Mouse (Mus musculus): Measurements from ENCODE around the gene Fam53b. TPM values are rescaled to one million over a fixed set of nuclear protein-coding genes. Genes with fewer than 3 reads are reported as not detected.

The Fam53b gene
- polyA plus RNA-seq, 1 experiment from 2014 or later: 25.0 TPM

DNA sequence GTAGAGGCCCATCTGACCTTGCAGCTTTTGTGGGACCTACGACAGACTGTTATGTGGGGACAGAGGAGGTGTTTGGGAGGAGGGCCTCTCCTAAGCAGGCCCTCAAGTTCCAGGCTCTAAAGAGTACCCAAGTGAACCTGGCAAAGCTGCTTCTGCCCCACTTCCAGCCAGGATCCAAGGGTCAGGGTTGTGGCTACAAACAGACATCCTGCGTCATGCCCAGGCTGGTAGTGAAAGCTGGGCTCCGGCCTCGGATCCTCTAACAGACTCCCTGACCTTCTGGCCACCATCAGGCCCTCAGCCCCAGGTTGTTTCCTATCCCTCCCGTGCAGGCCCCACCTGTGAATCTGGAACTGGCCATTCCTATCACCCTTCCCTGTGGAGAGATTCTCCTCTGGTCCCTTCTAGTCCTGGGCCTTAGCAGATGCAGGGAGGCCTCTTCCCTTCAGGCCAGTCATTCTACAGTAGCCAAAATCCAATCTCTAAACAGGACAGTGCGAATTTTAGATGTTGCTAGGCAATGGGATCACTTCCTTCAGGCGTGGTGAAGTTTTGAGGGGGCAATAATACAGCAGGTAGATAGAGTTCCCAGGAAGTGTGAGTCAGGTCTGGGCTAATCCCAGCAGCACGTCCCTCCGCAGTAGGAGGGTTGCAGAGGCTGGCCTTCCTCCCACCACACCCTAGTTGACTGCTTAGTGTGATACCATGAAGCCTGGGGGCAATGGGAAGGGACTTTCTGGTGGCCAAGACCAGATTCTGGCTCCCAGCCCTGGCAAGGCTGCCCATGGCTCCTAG is 110.0 kb downstream of the Fam53b start:
- H3K4me3 ChIP-seq: no peak overlapping the region
- no peaks in the 10 kb centered on the region for H3K4me1 ChIP-seq
- H3K36me3 ChIP-seq: no peaks in the 10 kb centered on the region
- WGBS: 86% methylated on average over 9 of the region's 9 CpGs
- no peak for ATAC-seq (ENCODE audit: low FRiP score, low read depth)
- no peaks in the 10 kb centered on the region for H3K9me3 ChIP-seq
- no peak overlapping the region for H3K9ac ChIP-seq
- no peak overlapping the region for H3K4me2 ChIP-seq (replicated peaks)
- no peaks in the 10 kb centered on the region for H3K27me3 ChIP-seq (replicated peaks)
- H3K27ac ChIP-seq: no peak overlapping the region

GRCm38 (mm10) chr7:132702492-132703070 is 111.1 kb downstream of the Fam53b start:
- whole genome bisulfite sequencing: 86% methylated on average over 5 of the region's 5 CpGs
- H3K27ac ChIP-seq: no peak overlapping the region

DNA sequence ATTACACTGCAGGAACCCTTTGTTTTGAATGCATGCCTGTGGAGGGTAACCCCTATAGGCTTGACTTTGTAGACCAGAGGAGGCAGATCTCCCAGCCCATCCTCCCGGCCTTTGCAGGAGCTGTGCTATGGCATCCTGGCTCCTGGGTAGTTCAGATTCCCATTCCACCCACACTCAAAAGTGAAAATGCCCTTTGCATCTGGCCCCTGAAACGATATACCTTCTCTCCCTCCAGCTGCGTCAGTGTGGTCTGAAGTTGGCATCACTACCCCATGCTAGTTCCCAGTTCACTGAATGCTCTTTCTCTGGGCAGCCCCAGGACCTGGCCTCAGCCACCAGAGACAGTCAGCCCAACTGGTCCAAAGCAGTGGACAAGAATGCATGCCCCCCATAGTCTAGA is 111.7 kb downstream of the Fam53b start:
- no peak overlapping the region for H3K27ac ChIP-seq
- no peak for ATAC-seq (ENCODE audit: low FRiP score, low read depth)
- no peak overlapping the region for H3K9ac ChIP-seq
- no peak overlapping the region for H3K4me3 ChIP-seq
- no peaks in the 10 kb centered on the region for H3K27me3 ChIP-seq (replicated peaks)
- WGBS: 89% methylated on average over 3 of the region's 3 CpGs
- H3K4me2 ChIP-seq (replicated peaks): no peak overlapping the region
- H3K36me3 ChIP-seq: no peaks in the 10 kb centered on the region
- no peaks in the 10 kb centered on the region for H3K4me1 ChIP-seq
- no peaks in the 10 kb centered on the region for H3K9me3 ChIP-seq

More at GRCm38 (mm10) chr7:132702492-132703070, 111.1 kb downstream of the Fam53b start:
- Histone ChIP-seq H3K4me1 (no peaks in the 10 kb centered on the region), H3K27me3 (replicated peaks) (no peaks in the 10 kb centered on the region), H3K36me3 (no peaks in the 10 kb centered on the region), H3K9ac (no peak overlapping the region), H3K4me3 (no peak overlapping the region), H3K4me2 (replicated peaks) (no peak overlapping the region), H3K9me3 (no peaks in the 10 kb centered on the region)
- ATAC-seq (ENCODE audit: low FRiP score, low read depth): no peak

DNA sequence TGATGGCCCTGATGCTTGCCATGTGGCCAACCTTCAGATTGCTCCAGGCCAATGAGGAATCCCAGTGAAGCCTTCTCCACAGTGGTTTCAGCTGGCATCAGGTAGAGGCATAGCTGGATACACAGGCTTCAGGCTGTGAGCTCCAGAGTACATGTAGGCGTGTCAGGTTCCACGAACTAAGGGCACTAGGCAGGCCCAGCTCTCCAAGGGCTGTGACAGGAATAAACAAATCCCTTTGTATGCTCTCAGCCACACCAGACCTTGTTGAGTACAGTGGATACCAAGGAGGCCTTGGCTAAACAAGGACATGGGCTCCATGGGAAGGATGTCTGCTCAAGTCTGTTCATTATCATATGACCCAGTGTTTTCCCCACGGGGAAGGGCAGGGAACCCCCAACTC is 112.3 kb downstream of the Fam53b start:
- H3K36me3 ChIP-seq: no peaks in the 10 kb centered on the region
- H3K4me3 ChIP-seq: no peak overlapping the region
- H3K4me1 ChIP-seq: no peaks in the 10 kb centered on the region
- no peak overlapping the region for H3K4me2 ChIP-seq (replicated peaks)
- WGBS: 91% methylated on average over 3 of the region's 3 CpGs
- ATAC-seq (ENCODE audit: low FRiP score, low read depth): no peak
- no peaks in the 10 kb centered on the region for H3K27me3 ChIP-seq (replicated peaks)
- no peak overlapping the region for H3K9ac ChIP-seq
- H3K9me3 ChIP-seq: no peaks in the 10 kb centered on the region
- H3K27ac ChIP-seq: no peak overlapping the region

- Histone ChIP-seq H3K36me3 (no peaks in the 10 kb centered on the region), H3K27ac (no peak overlapping the region), H3K9me3 (no peaks in the 10 kb centered on the region), H3K4me3 (no peak overlapping the region), H3K4me1 (no peaks in the 10 kb centered on the region), H3K27me3 (replicated peaks) (no peaks in the 10 kb centered on the region), H3K9ac (no peak overlapping the region), H3K4me2 (replicated peaks) (no peak overlapping the region)
- 89% methylated on average over 4 of the region's 4 CpGs for WGBS
- no peak for ATAC-seq (ENCODE audit: low FRiP score, low read depth)
These were observed 113.6 kb downstream of the Fam53b start for GRCm38 (mm10) chr7:132700107-132700506.

- H3K36me3 ChIP-seq: 0 out of 2 replicates have a peak, but pooled peaks cover 3% of the 10 kb centered on the region
- H3K4me1 ChIP-seq: no peaks in the 10 kb centered on the region
- no peak overlapping the region for H3K4me3 ChIP-seq
- H3K9me3 ChIP-seq: no peaks in the 10 kb centered on the region
- no peak overlapping the region for H3K9ac ChIP-seq
- H3K4me2 ChIP-seq (replicated peaks): no peak overlapping the region
- no peaks in the 10 kb centered on the region for H3K27me3 ChIP-seq (replicated peaks)
- no peak overlapping the region for H3K27ac ChIP-seq
- no peak for ATAC-seq (ENCODE audit: low FRiP score, low read depth)
These were observed 114.0 kb downstream of the Fam53b start for GRCm38 (mm10) chr7:132699639-132700038.

GRCm38 (mm10) chr7:132699165-132699564 is 114.5 kb downstream of the Fam53b start:
- H3K4me2 ChIP-seq (replicated peaks): no peak overlapping the region
- 0 out of 2 replicates have a peak, but pooled peaks cover 3% of the 10 kb centered on the region for H3K36me3 ChIP-seq
- H3K9ac ChIP-seq: no peak overlapping the region
- H3K9me3 ChIP-seq: no peaks in the 10 kb centered on the region
- no peaks in the 10 kb centered on the region for H3K27me3 ChIP-seq (replicated peaks)
- ATAC-seq (ENCODE audit: low FRiP score, low read depth): no peak
- WGBS: 73% methylated on average over 4 of the region's 4 CpGs
- H3K27ac ChIP-seq: no peak overlapping the region
- H3K4me3 ChIP-seq: no peak overlapping the region
- no peaks in the 10 kb centered on the region for H3K4me1 ChIP-seq

- Histone ChIP-seq H3K36me3 (0 out of 2 replicates have a peak, but pooled peaks cover 3% of the 10 kb centered on the region), H3K9me3 (no peaks in the 10 kb centered on the region), H3K4me3 (no peak overlapping the region), H3K9ac (no peak overlapping the region), H3K4me1 (no peaks in the 10 kb centered on the region), H3K27me3 (replicated peaks) (no peaks in the 10 kb centered on the region), H3K4me2 (replicated peaks) (no peak overlapping the region), H3K27ac (no peak overlapping the region)
- no peak for ATAC-seq (ENCODE audit: low FRiP score, low read depth)
- WGBS: 91% methylated on average over 4 of the region's 4 CpGs
These were observed 114.9 kb downstream of the Fam53b start for GRCm38 (mm10) chr7:132698737-132699136.

DNA sequence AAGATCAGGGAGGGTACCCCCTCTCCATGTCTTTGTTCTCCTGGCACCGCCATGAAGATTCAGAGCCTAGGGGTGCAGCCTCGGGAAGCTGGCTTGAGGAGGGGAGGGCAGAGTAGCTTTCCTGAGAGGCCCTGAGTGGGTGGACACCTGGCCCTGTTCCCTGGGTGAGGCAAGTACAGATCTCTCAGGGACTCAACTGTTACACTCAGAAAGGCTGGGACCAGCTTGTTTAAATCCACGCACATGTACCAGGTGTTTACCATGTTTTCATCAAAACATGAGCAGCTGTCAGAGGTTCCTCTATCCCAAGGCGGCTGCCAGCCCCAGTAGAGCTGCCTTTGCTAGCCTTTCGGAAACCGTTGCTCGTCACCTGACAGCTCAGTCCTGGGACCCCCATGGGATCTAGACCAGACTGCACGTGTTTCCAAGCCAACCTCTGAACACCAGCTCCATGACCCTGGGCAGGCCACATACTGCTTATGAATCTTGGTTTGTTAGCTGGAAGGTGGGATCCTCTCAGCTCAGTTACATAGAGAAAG is 116.4 kb downstream of the Fam53b start:
- Histone ChIP-seq H3K4me3 (no peak overlapping the region), H3K4me2 (replicated peaks) (no peak overlapping the region), H3K27ac (no peak overlapping the region), H3K4me1 (no peaks in the 10 kb centered on the region), H3K36me3 (0 out of 2 replicates have a peak, but pooled peaks cover 3% of the 10 kb centered on the region), H3K9me3 (no peaks in the 10 kb centered on the region), H3K27me3 (replicated peaks) (no peaks in the 10 kb centered on the region), H3K9ac (no peak overlapping the region)
- WGBS: 90% methylated on average over 8 of the region's 8 CpGs
- no peak for ATAC-seq (ENCODE audit: low FRiP score, low read depth)

DNA sequence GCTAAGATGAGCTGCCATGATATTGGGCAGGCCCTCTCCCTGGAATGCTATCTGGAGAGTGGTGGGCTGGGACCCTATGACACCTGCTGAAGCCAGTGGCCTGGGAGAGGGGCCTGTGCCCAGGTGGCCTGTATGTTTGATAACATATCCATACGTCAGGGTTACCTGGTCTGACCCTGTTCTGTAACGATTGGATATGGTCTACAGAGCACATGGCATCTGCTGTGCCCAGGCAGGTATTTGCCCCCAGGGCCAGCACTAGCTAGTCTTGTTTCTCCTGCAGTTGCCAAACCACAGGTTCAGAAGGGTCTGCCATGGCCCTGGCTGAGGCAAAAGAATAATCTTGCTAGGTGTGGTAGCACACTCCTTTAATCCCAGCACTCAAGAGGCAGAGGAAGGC is 120.1 kb downstream of the Fam53b start:
- no peaks in the 10 kb centered on the region for H3K27me3 ChIP-seq (replicated peaks)
- H3K4me2 ChIP-seq (replicated peaks): no peak overlapping the region
- peaks cover 2% of the 10 kb centered on the region; the same call in 1 of the 2 replicates for H3K4me1 ChIP-seq
- H3K36me3 ChIP-seq: 0 out of 2 replicates have a peak, but pooled peaks cover 3% of the 10 kb centered on the region
- H3K9me3 ChIP-seq: no peaks in the 10 kb centered on the region
- H3K27ac ChIP-seq: no peak overlapping the region
- no peak for ATAC-seq (ENCODE audit: low FRiP score, low read depth)
- no peak overlapping the region for H3K4me3 ChIP-seq
- H3K9ac ChIP-seq: no peak overlapping the region
- WGBS: 95% methylated on average over 2 of the region's 2 CpGs

GRCm38 (mm10) chr7:132692719-132693118 is 121.0 kb downstream of the Fam53b start:
- 86% methylated on average over 9 of the region's 9 CpGs for WGBS
- no peak overlapping the region for H3K4me2 ChIP-seq (replicated peaks)

GRCm38 (mm10) chr7:132690716-132691472 is 122.8 kb downstream of the Fam53b start:
- no peak for ATAC-seq (ENCODE audit: low FRiP score, low read depth)
- no peak overlapping the region for H3K9ac ChIP-seq
- H3K4me2 ChIP-seq (replicated peaks): no peak overlapping the region
- H3K4me1 ChIP-seq: peaks cover 14% of the 10 kb centered on the region
- H3K27ac ChIP-seq: no peak overlapping the region
- H3K36me3 ChIP-seq: 0 out of 2 replicates have a peak, but pooled peaks cover 3% of the 10 kb centered on the region
- whole genome bisulfite sequencing: 92% methylated on average over 14 of the region's 14 CpGs
- H3K4me3 ChIP-seq: no peak overlapping the region
- H3K9me3 ChIP-seq: no peaks in the 10 kb centered on the region
- H3K27me3 ChIP-seq (replicated peaks): no peaks in the 10 kb centered on the region

More at GRCm38 (mm10) chr7:132692719-132693118, 121.0 kb downstream of the Fam53b start:
- ATAC-seq (ENCODE audit: low FRiP score, low read depth): no peak
- H3K36me3 ChIP-seq: 0 out of 2 replicates have a peak, but pooled peaks cover 3% of the 10 kb centered on the region
- H3K27ac ChIP-seq: no peak overlapping the region
- H3K27me3 ChIP-seq (replicated peaks): no peaks in the 10 kb centered on the region
- no peak overlapping the region for H3K4me3 ChIP-seq
- H3K9me3 ChIP-seq: no peaks in the 10 kb centered on the region
- peaks cover 11% of the 10 kb centered on the region for H3K4me1 ChIP-seq
- no peak overlapping the region for H3K9ac ChIP-seq
